Mouse (Mus musculus) Patski (cell line): Measurements from ENCODE around the gene Gnl3l. TPM values are rescaled to one million over a fixed set of nuclear protein-coding genes. Genes with fewer than 3 reads are reported as not detected.

ENCODE experiments used
- ATAC-seq: fragments of 100-300 bp; one replicate; pipeline ENCODE4 v1.8.0; 2021
- CTCF ChIA-PET: fragments of 350-600 bp; sonication (Branson Sonifier 250); formaldehyde crosslinking; loops from one replicate; lab custom pipeline; 2022; ENCODE audit warnings: inconsistent platforms; lab: Charles Lee
- POLR2A ChIA-PET: fragments of 350-600 bp; sonication (Branson Sonifier 250); formaldehyde crosslinking; loops from one replicate; lab custom pipeline; 2022; ENCODE audit warnings: antibody characterized with exemption, inconsistent platforms; lab: Charles Lee
- DNase-seq: peaks from one replicate; pipeline ENCODE4 v3.0.0-alpha.2; 2011; ENCODE audit warnings: low read depth, low spot score
- H3K27me3 ChIP-seq: fragments of 371-371 bp; one replicate; pipeline ENCODE4 v1.5.1; 2021
- CTCF ChIP-seq: fragments of 100-300 bp; IDR thresholded peaks from one replicate; pipeline ENCODE4 v1.5.1; 2021
- in situ Hi-C: fragments of 300-500 bp; cut with MboI; formaldehyde crosslinking; loops from 3 replicates; pipeline ENCODE4 v1.11.1; 2018; ENCODE audit warnings: low pct_unique_long_range_greater_than_20kb, mixed read lengths
- polyA plus RNA-seq: library from polyadenylated mRNA; unstranded; gene quantifications from one replicate; pipeline ENCODE4 v1.2.3, GENCODE M21; 2021

Gene Gnl3l
- polyA plus RNA-seq, 1 experiment from 2014 or later: 58.7 TPM

DNA sequence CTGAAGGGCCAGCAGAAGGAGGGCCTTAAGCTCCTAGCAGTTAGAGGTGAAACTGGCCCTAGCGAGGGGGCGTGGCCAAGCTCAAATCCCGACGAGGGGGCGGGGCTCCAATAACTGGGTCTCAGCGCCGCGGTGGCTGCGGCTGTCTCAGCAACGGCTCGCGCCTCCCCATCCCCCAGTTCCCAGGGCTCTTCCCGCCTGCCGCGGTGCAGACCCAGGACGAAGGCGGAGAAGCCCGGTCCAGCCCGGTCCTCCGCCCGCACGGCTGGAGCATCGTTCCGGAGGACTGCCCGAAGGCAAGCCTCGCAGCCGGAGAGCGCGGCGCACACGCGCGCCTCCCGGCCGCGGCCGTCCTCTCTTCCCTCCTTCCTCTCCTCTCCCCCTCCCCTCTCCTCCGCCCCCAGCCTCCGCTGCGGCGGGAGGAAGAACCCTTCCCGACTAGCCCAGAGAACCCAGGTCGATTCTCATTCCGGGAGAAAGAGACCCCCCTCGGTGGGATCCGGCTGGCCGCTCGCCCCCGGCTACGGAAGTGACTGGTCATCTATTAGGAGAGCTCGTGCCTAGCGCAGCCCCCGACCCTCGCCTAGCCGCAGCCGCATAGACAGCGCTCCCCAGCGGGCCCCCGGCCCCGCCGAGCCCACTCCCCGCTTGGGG, 29.8 kb upstream of the Gnl3l start:
- peak; percentile 85 for ATAC-seq
- POLR2A ChIA-PET: no interaction called here
- H3K27me3 ChIP-seq: peaks cover 2% of the 10 kb centered on the region
- TF ChIP-seq CTCF: no peak
- CTCF ChIA-PET: interaction anchor here (0.7 to 1.0 kb wide), 2 partner anchors 27 to 30 kb away, joined by 5 read pairs; partner anchors contain the start of gene Gnl3l
- in situ Hi-C loops: no loop called here
- DNase-seq: peak; percentile 22

DNA sequence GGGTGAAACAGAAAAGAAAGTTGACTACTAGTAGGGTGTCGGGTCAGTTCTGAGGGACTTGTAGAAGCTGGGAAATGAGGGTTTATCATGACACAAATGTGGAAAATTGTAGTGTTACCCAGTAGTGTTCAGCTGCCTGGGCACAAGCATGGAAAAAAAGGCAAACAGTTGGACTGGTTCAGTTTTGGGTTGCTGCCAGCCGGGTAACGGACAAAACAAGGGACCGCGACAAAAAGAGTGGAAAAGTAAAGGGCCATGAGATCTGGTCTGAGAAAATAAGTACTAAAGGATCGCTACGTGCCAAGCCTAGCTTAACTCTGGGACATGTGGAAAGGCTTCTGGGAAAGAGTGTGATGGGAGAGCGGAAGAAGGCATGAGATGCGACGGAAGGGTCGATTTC, 29.2 kb upstream of the Gnl3l start:
- ChIA-PET CTCF (interaction anchor here (0.7 to 1.0 kb wide), 2 partner anchors 26 to 30 kb away, joined by 5 read pairs; partner anchors contain the start of gene Gnl3l), POLR2A (no interaction called here)
- no peak for TF ChIP-seq CTCF
- ATAC-seq (no peak), DNase-seq (no peak)
- in situ Hi-C loops: no loop called here
- H3K27me3 ChIP-seq: peaks cover 5% of the 10 kb centered on the region

DNA sequence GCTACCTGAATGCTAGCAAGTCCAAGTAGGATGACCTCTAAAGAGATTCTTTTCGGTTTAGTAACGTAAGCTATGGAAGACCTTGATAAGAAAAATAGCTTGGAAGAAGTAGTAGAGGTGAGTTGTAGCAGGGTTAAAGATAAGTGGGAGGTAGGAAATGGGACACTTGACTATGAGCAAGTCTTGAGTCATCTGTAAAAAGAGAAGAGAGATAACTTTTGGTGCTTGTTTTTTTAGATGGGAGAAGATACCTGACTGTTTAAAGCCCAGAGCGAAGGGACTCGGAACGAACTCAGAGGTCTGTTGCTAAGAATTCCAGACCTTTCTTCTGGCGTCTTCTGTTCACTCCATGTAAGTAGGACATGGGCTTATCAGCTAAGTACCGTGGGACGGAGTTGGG, 28.7 kb upstream of the Gnl3l start, which contains the start of gene Fgd1:
Fgd1 (plus strand) TSS at position 301 of the 400 bp plus-strand sequence.
- ChIA-PET POLR2A (no interaction called here), CTCF (no interaction called here)
- H3K27me3 ChIP-seq: peaks cover 5% of the 10 kb centered on the region
- ATAC-seq (no peak), DNase-seq (no peak)
- TF ChIP-seq CTCF: no peak
- in situ Hi-C loops: no loop called here

DNA sequence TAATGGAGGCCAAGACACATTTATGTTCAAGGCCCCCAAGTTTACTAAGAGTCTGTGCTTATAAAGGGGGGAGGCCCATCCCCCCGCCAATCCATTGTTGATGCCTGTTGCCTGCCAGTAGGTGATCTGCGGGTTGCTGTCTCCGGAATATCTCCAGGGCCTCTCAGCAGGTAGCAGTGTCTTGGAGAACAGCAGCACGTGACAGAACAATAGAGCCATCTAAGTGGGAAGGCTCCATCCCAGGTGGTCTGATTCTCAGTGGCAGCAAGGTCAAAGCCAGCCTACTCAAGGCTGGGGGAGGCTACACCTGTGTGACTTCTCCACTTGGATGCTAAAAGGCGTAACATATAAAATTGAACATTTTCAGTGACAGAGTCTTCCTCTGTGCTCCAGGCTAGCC, 24.1 kb upstream of the Gnl3l start:
- ATAC-seq (no peak), DNase-seq (no peak)
- TF ChIP-seq CTCF: no peak
- in situ Hi-C loops: no loop called here
- POLR2A ChIA-PET: no interaction called here
- peaks cover 12% of the 10 kb centered on the region for H3K27me3 ChIP-seq
- CTCF ChIA-PET: no interaction called here

DNA sequence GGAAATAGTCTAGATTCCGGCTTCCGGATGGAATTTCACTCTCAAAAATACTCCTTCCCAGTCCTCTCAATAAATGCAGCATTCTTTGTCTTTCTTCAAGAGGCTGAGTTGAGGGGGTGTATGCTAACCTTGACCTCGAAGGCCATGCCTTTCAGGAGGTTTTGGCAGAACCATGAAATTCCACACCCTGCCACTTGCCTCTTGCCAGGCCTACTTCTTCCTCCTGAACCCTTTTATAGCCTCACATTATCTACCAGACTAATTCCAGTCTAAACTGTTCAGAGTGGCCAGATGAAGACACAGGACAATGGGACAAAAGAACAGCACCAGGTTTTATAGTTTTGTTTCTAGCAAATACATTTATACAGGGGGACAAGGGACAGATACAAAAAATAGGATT, 14.3 kb upstream of the Gnl3l start:
- no peak for DNase-seq
- ChIA-PET CTCF (interaction anchor here (1.0 kb wide), 1 partner anchor 39 kb away, joined by 3 read pairs; no protein-coding TSS in a partner anchor), POLR2A (no interaction called here)
- in situ Hi-C loops: no loop called here
- peaks cover 9% of the 10 kb centered on the region for H3K27me3 ChIP-seq
- TF ChIP-seq CTCF: no peak
- no peak for ATAC-seq

DNA sequence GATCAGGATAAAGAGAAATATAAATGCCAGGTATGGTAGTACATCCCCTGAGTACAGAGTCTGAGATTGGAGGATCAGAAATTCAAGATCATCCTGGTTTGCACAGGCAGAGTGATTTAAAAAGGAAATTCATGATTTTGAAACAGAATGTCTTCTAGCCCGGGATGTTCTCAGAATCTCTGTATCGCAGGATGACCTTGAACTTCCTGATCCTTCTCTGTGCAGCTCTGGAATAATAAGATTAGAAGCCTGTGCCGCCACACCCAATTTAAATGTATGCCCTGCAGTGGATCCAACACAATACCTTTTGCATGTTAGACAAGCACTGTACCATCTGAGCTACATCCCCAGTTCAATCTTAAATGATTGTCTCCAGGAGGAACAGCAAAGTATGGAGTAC, 1.7 kb upstream of the Gnl3l start:
- in situ Hi-C loops: no loop called here
- no peak for DNase-seq
- H3K27me3 ChIP-seq: peaks cover 6% of the 10 kb centered on the region
- ATAC-seq: no peak
- CTCF ChIA-PET: interaction anchor here (1.5 to 1.9 kb wide), 3 partner anchors 10 to 58 kb away, joined by 3 to 5 read pairs (median 4); no protein-coding TSS in a partner anchor
- no peak for TF ChIP-seq CTCF
- POLR2A ChIA-PET: no interaction called here

DNA sequence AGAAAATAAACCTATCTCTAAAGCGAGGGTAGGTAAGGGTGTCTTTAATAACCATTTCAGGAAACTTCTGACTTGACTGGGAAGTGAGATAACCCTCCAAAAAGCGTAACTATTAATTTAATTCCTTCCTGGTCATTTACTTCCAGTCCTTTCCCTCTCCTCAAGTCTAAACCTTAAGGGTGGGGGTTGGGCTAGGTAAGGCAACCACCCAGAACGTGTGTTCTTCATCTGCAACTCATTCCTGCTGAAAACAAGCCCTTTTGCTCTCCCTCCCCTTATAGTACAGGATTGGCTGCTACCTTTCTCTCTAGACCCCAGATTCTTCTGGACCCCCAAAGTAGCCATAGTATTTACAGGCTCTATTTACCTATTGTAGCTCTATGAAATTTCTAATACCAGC, 775 bp upstream of the Gnl3l start:
- no peak for DNase-seq
- CTCF ChIA-PET: interaction anchor here (1.2 kb wide), 1 partner anchor 22 kb away, joined by 3 read pairs; no protein-coding TSS in a partner anchor
- in situ Hi-C loops: no loop called here
- no peak for TF ChIP-seq CTCF
- POLR2A ChIA-PET: interaction anchor here (1.0 kb wide), 1 partner anchor 30 kb away, joined by 4 read pairs; no protein-coding TSS in a partner anchor
- no peak for ATAC-seq
- H3K27me3 ChIP-seq: peaks cover 6% of the 10 kb centered on the region

DNA sequence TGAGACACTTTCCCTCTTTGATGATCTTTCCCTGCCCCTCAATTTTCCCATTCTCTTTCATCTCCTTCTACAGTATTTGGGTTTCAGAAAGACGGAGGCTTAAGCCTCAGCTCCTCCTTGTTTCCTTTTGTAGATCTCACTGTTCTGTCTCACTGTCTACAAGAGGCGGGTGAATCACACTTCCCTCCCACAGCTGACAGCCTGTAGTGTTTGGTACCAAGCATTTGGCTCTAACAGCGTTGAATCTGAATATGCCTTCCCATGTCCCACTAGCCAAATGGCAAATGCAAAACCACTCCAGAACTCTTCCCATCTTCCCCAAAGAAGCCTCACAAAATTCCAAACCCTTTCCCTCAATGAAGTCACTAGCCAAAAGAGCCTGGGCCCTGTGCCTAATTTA, 20.3 kb downstream of the Gnl3l start:
- ChIA-PET CTCF (no interaction called here), POLR2A (no interaction called here)
- in situ Hi-C loops: no loop called here
- DNase-seq (no peak), ATAC-seq (no peak)
- H3K27me3 ChIP-seq: no peaks in the 10 kb centered on the region
- no peak for TF ChIP-seq CTCF

DNA sequence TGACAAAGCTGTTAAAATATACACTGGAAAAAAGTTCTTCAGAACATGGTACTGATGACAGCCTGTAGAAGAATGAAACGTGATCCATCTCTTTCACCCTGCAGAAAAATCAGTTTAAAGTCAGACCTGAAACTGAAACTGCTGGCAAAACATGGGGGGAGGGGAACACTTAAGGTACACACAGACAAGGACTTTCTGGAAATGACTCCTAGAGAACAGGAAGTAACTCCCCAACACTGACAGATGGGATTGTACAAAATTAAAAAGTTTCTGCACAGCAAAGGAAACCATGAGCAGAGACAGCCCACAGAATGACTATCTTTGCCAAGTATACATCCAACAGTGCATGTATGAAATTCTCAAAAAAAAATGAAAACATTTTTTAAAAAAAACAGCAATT, 35.5 kb downstream of the Gnl3l start:
- no peak for DNase-seq
- no peak for ATAC-seq
- H3K27me3 ChIP-seq: peaks cover 3% of the 10 kb centered on the region
- POLR2A ChIA-PET: no interaction called here
- TF ChIP-seq CTCF: no peak
- in situ Hi-C loops: no loop called here
- CTCF ChIA-PET: no interaction called here

DNA sequence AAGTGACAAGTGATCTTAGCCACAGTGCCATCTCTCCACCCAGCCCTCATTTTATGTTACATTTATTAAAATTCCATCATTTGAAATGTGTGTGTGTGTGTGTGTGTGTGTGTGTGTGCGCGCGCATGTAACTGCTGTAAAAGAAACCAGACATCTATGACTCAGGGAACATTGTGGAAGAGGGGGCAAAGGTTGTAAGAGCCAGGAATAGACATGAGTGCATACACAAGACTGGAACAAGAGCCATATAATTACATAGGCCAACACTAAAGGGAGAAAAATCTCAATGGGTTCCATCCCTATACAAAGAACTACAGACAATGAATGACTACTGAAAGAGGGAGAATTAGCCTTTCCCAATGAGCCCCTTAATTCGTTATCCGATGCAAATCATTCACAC, 41.7 kb downstream of the Gnl3l start:
- CTCF ChIA-PET: no interaction called here
- ATAC-seq: no peak
- no peak for TF ChIP-seq CTCF
- no peak for DNase-seq
- in situ Hi-C loops: no loop called here
- POLR2A ChIA-PET: no interaction called here
- H3K27me3 ChIP-seq: peaks cover 8% of the 10 kb centered on the region

DNA sequence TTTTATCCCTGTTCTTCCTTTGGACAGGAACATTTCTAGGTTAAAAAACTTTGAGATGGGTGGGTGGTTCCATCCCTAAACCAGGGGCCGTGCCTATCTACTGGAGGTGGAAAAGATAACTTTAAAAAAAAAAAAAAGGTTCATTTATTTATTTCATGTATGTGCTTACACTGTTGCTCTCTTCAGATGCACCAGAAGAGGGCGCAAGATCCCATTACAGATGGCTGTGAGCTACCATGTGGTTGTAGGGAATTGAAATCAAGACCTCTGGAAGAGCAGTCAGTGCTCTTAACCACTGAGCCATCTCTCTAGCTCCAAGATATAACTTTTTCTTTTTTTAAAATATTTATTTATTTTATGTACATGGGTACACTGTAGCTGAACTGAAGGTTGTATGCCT, 54.1 kb downstream of the Gnl3l start:
- TF ChIP-seq CTCF: peak; percentile 34
- ATAC-seq (no peak), DNase-seq (no peak)
- H3K27me3 ChIP-seq: peaks cover 24% of the 10 kb centered on the region
- ChIA-PET POLR2A (no interaction called here), CTCF (no interaction called here)
- in situ Hi-C loops: loop anchor here (25.0 kb wide), 1 partner anchor 451 kb away; no protein-coding TSS in a partner anchor
